Mouse (Mus musculus) ovary, postnatal 36 days (tissue): ENCODE measurements around the gene Rps6kc1.
A peak's percentile ranks its signal among the peaks of the same experiment; 100 is the strongest.

Experiments used
- DNase-seq: peaks from one replicate; pipeline ENCODE4 v3.0.0; 2022; ENCODE audit warnings: low spot score, mixed read lengths

Rps6kc1 gene

GRCm38 (mm10) chr1:190667326-190667725 is 244.2 kb downstream of the Rps6kc1 start:
- DNase-seq: peak; percentile 1

GRCm38 (mm10) chr1:190665490-190665875 is 246.1 kb downstream of the Rps6kc1 start:
- DNase-seq: no peak

- no peak for DNase-seq
Observed at GRCm38 (mm10) chr1:190664767-190665489, 246.6 kb downstream of the Rps6kc1 start.

- peak; percentile 1 for DNase-seq
Observed at GRCm38 (mm10) chr1:190663996-190664395, 247.6 kb downstream of the Rps6kc1 start.

- DNase-seq: peak; percentile 1
Observed at GRCm38 (mm10) chr1:190662736-190663135, 248.8 kb downstream of the Rps6kc1 start.

- DNase-seq: peak; percentile 4
Observed at GRCm38 (mm10) chr1:190661764-190662163, 249.8 kb downstream of the Rps6kc1 start.

- peak; percentile 2 for DNase-seq
Observed at GRCm38 (mm10) chr1:190661249-190661648, 250.3 kb downstream of the Rps6kc1 start.

- DNase-seq: no peak
Observed at GRCm38 (mm10) chr1:190659722-190660502, 251.7 kb downstream of the Rps6kc1 start.

GRCm38 (mm10) chr1:190658266-190658665 is 253.3 kb downstream of the Rps6kc1 start:
- DNase-seq: no peak

- no peak for DNase-seq
Observed at GRCm38 (mm10) chr1:190656089-190656488, 255.5 kb downstream of the Rps6kc1 start.

- no peak for DNase-seq
Observed at GRCm38 (mm10) chr1:190655651-190656050, 255.9 kb downstream of the Rps6kc1 start.

GRCm38 (mm10) chr1:190655081-190655480 is 256.5 kb downstream of the Rps6kc1 start:
- DNase-seq: no peak

GRCm38 (mm10) chr1:190654694-190655001 is 256.9 kb downstream of the Rps6kc1 start:
- DNase-seq: no peak

- no peak for DNase-seq
Observed at GRCm38 (mm10) chr1:190653989-190654693, 257.4 kb downstream of the Rps6kc1 start.

GRCm38 (mm10) chr1:190653081-190653480 is 258.5 kb downstream of the Rps6kc1 start:
- DNase-seq: no peak
